Mouse (Mus musculus) E14TG2a.4 (cell line): ENCODE results near the gene Gm21885.

Source experiments
- H3K27me3 ChIP-seq: 2 replicates; pipeline ENCODE4 v1.6.1; 2014; ENCODE audit warnings: low read length, control low read depth; ENCODE audit not compliant: insufficient read depth
- H3K36me3 ChIP-seq: 2 replicates; pipeline ENCODE4 v1.6.1; 2014; ENCODE audit warnings: low read length, control low read depth; ENCODE audit not compliant: insufficient read depth
- H3K4me1 ChIP-seq: replicated peaks from 2 replicates; pipeline ENCODE4 v1.6.1; 2014; ENCODE audit warnings: low read depth, low read length, control low read depth
- H3K4me3 ChIP-seq: replicated peaks from 2 replicates; pipeline ENCODE4 v1.5.1; 2014; ENCODE audit warnings: mild to moderate bottlenecking, low read length
- H3K9me3 ChIP-seq: 2 replicates; pipeline ENCODE4 v1.6.1; 2014; ENCODE audit warnings: low read length, control low read depth
- CTCF ChIP-seq: conservative IDR thresholded peaks from 2 replicates; pipeline ENCODE4 v1.5.1; 2014; ENCODE audit warnings: low read length
- NANOG ChIP-seq: IDR thresholded peaks from 2 replicates; pipeline ENCODE4 v1.6.1; 2014; ENCODE audit warnings: borderline replicate concordance, low read length, mixed read lengths
- POU5F1 ChIP-seq: IDR thresholded peaks from 2 replicates; pipeline ENCODE4 v1.6.1; 2014; ENCODE audit warnings: low read length, borderline replicate concordance

Gm21885 gene

DNA sequence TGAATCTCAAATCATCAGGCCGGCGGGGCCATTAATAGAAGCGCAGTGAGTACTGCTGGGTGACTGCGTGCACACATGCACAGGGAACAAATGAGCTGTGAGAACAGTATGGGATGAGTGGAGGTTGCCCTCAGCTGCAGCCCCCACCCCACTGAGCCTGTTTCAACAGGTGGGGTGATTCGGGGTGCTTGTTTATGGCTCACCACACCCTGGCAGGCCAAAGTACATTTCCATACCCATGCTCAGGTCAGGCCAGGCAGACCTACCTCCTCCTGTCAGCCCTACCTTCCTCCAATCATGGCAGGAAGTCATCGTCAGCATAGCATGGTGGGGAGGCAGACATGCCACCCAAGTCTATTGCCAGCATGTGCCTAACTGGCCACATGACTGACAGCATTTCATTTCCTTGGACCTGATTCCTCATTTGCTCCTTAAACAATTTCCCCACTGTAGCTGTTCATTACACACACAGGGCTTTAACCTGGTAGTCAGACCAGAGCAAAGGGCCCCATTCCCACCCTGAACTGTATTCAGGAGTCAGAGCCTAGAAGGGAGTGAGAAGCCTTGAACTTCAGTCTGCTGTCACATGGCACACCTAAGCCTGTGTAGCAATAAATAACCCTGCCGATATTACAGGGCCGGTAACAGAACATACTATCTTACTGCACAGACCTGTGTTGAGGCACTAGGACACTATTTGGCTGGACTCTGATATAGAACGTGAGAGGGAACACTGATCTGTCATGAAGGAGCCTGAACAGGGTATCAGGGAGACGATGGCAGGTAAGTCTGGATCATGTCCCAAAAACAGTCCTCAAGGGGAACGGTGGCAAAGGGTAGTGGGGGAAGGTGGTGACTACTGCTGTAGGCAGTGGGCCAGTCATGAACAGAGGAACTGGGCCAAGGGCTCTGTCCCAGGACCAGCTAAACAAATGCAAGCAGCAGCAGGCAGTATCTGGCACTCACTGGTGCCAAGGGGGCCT, at the start of gene Gm21885:
Gene Gm21885, plus strand, starts transcription at position 675 of the 983 bp plus-strand sequence.
- H3K27me3 ChIP-seq: 0 out of 2 replicates have a peak, but pooled peaks cover 2% of the 10 kb centered on the region
- peaks cover 47% of the 10 kb centered on the region for H3K36me3 ChIP-seq
- no peaks in the 10 kb centered on the region for H3K9me3 ChIP-seq
- no peak for TF ChIP-seq NANOG
- no peak for TF ChIP-seq POU5F1
- no peak for TF ChIP-seq CTCF
- H3K4me1 ChIP-seq: peaks cover 20% of the 10 kb centered on the region
- H3K4me3 ChIP-seq: no peak within 1 kb of the TSS

DNA sequence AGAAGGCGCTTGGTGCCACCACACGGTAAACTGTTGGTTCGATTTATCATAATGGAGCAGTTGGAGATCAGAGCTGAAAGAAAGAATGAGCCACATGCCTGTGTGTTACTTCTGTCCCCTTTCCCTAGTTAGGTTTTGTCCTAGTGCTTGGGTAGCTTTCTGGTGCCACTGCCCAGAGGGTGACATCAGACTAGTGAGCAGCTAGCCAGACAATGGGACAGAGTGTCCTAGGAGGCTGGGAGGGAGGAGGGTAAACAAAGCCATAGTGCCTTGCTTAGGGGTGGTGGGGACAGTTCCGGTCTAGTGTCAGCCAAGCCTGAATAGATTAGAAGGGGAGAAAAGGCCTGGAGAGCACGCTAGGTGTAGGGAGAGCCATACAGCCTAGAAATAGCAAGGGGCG, 48.3 kb upstream of the Gm21885 start:
- H3K4me1 ChIP-seq: peaks cover 12% of the 10 kb centered on the region
- H3K36me3 ChIP-seq: no peaks in the 10 kb centered on the region
- H3K4me3 ChIP-seq: no peak overlapping the region
- no peaks in the 10 kb centered on the region for H3K9me3 ChIP-seq
- H3K27me3 ChIP-seq: peaks cover 7% of the 10 kb centered on the region; the same call in 1 of the 2 replicates
- no peak for TF ChIP-seq CTCF
- TF ChIP-seq POU5F1: no peak
- no peak for TF ChIP-seq NANOG

DNA sequence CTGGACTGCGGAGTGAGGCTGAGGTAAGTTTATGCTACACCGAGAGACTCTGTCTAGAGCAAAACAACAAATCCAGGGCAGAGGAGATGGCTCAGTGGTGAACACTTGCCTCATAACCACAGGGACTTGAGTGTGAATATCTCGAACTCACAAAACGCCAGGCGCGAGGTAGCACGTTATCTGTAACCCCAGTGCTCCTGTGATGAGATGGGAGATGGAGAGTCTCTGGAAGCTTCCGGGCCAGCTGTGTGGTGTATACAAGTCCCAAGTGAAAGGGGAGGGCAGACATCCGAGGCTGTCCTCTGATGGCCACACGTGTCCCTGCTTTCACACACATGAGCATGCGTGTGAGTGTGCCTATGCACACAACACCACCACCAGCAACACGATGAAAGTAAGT, 47.3 kb upstream of the Gm21885 start:
- TF ChIP-seq CTCF (no peak), NANOG (no peak), POU5F1 (no peak)
- Histone ChIP-seq H3K4me3 (no peak overlapping the region), H3K36me3 (no peaks in the 10 kb centered on the region), H3K4me1 (peaks cover 12% of the 10 kb centered on the region), H3K27me3 (peaks cover 7% of the 10 kb centered on the region; the same call in 1 of the 2 replicates), H3K9me3 (no peaks in the 10 kb centered on the region)

DNA sequence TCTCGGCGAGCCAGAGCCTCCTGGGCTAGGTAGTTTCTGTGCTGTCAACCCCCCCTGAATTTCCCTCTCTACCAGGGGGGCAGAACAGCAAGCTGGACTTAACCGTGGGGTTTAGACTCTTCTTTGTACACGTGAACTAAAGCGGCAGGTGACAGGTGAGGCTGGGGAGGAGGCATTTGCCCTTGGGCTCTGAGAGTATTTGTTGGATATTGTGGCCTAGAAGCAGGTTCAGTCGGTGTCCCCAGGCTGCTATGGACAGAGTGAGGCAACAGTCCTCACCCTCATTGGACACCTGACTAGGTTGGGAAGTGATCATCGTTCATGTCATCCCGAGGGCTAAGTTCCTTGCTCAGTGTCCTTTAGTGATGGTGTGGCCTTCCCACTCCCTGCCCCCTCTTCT, 46.8 kb upstream of the Gm21885 start:
- Histone ChIP-seq H3K4me3 (no peak overlapping the region), H3K36me3 (no peaks in the 10 kb centered on the region), H3K27me3 (peaks cover 10% of the 10 kb centered on the region), H3K4me1 (peaks cover 17% of the 10 kb centered on the region), H3K9me3 (no peaks in the 10 kb centered on the region)
- TF ChIP-seq POU5F1 (no peak), CTCF (no peak), NANOG (no peak)

DNA sequence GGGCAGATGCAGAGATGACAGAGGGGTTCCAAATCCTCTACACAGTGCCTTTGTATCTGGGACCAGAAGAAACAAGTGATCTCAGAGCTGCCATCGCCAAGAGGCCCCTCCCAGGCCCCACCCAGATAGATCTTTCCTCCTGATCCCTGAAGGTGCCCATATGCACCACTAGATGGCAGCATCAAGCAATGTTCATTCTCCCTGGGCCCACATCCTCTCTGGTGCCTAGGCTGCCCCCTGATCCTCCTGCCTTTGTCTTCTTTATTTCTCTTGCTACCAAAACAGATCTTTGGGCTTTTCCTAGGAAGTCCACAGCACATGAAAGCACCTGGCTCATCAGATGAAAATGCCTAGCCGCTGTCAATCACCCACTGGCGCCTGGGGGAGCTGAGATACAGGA, 45.6 kb upstream of the Gm21885 start:
- H3K4me1 ChIP-seq: peaks cover 18% of the 10 kb centered on the region
- H3K4me3 ChIP-seq: no peak overlapping the region
- H3K9me3 ChIP-seq: no peaks in the 10 kb centered on the region
- no peak for TF ChIP-seq POU5F1
- TF ChIP-seq CTCF: peak; percentile 60
- TF ChIP-seq NANOG: no peak
- H3K36me3 ChIP-seq: no peaks in the 10 kb centered on the region
- peaks cover 17% of the 10 kb centered on the region for H3K27me3 ChIP-seq

DNA sequence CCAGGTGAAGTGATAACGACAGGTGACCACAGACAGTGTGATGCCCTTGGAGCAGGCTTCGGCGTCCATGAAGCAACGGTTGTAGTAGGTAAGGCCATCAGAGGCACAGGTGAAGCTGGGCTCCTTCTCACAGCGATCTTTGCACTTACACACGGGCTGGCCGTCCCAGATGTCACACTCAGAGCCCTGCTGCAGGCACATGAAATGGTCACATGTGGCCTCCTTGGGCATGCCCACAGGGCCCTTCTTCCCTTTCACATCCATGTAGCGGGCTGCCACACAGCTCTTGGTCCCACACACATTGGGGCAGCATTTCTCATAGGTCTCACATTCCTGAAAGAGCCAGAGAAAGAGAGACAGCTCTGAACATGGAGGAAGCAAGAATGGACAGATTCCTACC, 42.9 kb upstream of the Gm21885 start:
- no peak overlapping the region for H3K4me3 ChIP-seq
- peaks cover 39% of the 10 kb centered on the region for H3K27me3 ChIP-seq
- H3K9me3 ChIP-seq: no peaks in the 10 kb centered on the region
- peaks cover 34% of the 10 kb centered on the region for H3K4me1 ChIP-seq
- TF ChIP-seq NANOG: no peak
- no peak for TF ChIP-seq CTCF
- no peak for TF ChIP-seq POU5F1
- H3K36me3 ChIP-seq: no peaks in the 10 kb centered on the region

DNA sequence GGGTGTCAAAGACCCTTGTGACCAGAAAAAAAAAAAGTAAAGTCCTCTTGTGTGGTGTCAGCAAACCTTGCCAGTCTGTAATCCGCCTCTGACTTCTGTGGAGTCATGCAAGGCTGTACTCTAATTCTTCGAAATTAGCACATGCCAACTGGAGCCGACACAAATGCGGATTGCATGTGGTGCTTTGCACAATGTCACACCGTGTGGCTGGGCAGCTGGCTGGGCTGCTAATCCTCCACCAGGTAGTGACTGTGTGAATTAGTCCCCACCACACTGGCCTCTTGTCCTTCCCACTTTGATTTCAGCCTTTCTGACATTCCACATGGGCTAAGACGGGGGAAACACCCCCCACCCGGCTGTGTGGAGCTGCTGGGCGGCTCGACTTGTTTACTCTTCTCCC, 42.0 kb upstream of the Gm21885 start:
- peaks cover 44% of the 10 kb centered on the region for H3K27me3 ChIP-seq
- TF ChIP-seq POU5F1 (no peak), CTCF (no peak), NANOG (no peak)
- no peak overlapping the region for H3K4me3 ChIP-seq
- peaks cover 39% of the 10 kb centered on the region for H3K4me1 ChIP-seq
- no peaks in the 10 kb centered on the region for H3K36me3 ChIP-seq
- H3K9me3 ChIP-seq: no peaks in the 10 kb centered on the region

DNA sequence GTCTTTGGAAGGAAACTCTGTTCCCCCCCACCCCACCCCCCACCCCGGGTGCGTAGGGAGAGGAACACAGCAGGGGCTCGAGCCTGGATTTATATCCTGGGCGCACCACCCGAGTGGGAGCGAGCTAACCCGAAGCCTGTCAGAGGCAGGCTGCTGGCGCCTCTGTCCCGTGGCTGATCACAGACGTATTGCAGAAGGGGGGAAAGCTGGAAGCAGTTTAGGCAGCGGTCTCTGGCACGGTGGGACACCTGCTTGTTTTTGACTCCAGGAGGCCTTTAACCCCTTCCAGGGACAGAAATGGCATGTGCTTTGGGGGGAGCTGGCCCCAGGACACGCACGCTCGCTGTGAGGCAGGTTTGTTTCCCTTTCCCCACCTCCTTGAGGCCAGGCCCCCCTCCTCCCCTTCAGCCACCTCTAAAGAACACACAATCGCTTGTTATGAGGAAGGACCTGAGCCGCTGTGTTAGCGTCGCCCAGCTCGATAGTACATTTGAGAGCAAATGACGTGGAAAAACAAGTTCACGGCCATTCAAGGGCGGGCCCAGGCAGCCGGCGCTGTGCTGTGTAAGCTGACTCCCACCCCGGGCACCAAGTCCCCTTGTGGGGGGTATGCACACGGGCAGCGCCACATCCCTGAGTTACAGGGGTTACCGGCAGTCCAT, 38.8 kb upstream of the Gm21885 start:
- Histone ChIP-seq H3K27me3 (peaks cover 64% of the 10 kb centered on the region), H3K4me1 (peaks cover 45% of the 10 kb centered on the region), H3K9me3 (no peaks in the 10 kb centered on the region), H3K36me3 (no peaks in the 10 kb centered on the region), H3K4me3 (peak overlapping the region; percentile 59)
- TF ChIP-seq NANOG (no peak), POU5F1 (no peak), CTCF (no peak)

DNA sequence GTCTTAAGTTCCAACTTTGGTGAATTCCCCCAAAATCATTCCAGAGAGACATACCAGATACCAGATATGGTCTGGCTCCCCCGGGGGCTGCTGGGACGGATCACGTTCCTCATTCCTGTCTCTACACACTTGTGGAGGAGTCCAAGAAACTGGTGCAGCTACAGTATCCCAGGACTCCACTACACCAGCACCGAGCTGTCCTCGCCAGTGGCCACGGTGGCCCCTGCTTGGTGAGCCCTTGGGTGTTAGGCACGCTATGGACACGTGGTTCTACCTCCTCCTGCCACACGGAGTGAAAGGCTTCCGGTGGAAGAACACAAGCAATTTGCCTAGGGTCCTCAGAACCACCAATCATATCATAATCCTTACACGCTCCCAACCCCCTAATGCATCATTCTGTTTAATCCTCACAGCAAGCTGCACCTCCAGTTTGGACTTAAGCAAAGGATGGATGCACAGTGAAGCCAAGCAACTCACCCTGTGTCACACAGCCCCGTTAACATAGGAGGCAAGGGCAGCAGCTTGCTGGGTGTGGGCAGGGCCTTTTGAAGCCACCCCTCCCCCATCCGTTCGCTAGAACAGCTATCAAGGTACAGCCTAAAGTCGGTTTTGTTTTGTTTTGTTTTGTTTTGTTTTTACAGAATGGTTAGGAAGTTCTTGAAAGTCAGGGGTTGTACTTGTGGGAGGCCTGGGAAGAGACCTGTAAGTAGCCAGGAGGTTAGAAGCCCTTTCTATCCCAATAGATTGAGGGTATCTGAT, 38.1 kb upstream of the Gm21885 start:
- peaks cover 45% of the 10 kb centered on the region for H3K4me1 ChIP-seq
- H3K4me3 ChIP-seq: peak overlapping the region; percentile 59
- H3K27me3 ChIP-seq: peaks cover 68% of the 10 kb centered on the region
- H3K36me3 ChIP-seq: no peaks in the 10 kb centered on the region
- H3K9me3 ChIP-seq: no peaks in the 10 kb centered on the region
- TF ChIP-seq POU5F1 (no peak), NANOG (no peak), CTCF (no peak)
